15 mouse cellular contexts compared by ENCODE assay signal in genomic region chr1:33214815-33215214, GRCm38 (mm10).
DNase-seq lines count a peak whose midpoint lies in the region; ATAC-seq and TF ChIP-seq lines count a peak whose summit lies in the region.
"Had no signal": no experiment of that assay in that cellular context is flagged by ENCODE, and none has a peak within 500 bp of the region (broad histone marks: within the 10 kb centered on the region; RNA-seq: fewer than 3 reads in every experiment).

No protein-coding gene starts in this region.

- no peak overlapping the region for H3K9ac ChIP-seq in hindbrain, postnatal 0 days (replicated peaks; ENCODE audit: low read length)
- H3K9ac ChIP-seq: liver, embryonic 15.5 days had no signal

- H3K27me3 ChIP-seq in hindbrain, postnatal 0 days (ENCODE audit: insufficient read depth, low read length) = no peaks in the 10 kb centered on the region
- H3K27me3 ChIP-seq: liver, embryonic 15.5 days had no signal

- H3K4me2 ChIP-seq in hindbrain, postnatal 0 days (ENCODE audit: low read depth, low read length) = no peak overlapping the region
- H3K4me2 ChIP-seq: heart, embryonic 11.5 days; liver, embryonic 15.5 days had no signal

- H3K4me3 ChIP-seq in hindbrain, postnatal 0 days (ENCODE audit: low read length) = no peak overlapping the region
- H3K4me3 ChIP-seq: erythroblast, embryonic 14.5 days; liver, embryonic 15.5 days had no signal

- no peaks in the 10 kb centered on the region for H3K36me3 ChIP-seq in hindbrain, postnatal 0 days (ENCODE audit: insufficient read depth, low read length)
- H3K36me3 ChIP-seq: liver, embryonic 15.5 days had no signal

- H3K4me1 ChIP-seq in hindbrain, postnatal 0 days (ENCODE audit: insufficient read depth, low read length) = no peaks in the 10 kb centered on the region
- H3K4me1 ChIP-seq: liver, embryonic 15.5 days had no signal

- H3K9me3 ChIP-seq in hindbrain, postnatal 0 days (ENCODE audit: low read length) = no peaks in the 10 kb centered on the region
- H3K9me3 ChIP-seq: liver, embryonic 15.5 days had no signal

- peak overlapping the region; percentile 59 for H3K27ac ChIP-seq in hindbrain, postnatal 0 days
- H3K27ac ChIP-seq: liver, embryonic 15.5 days; macrophage had no signal

- WGBS in hindbrain, postnatal 0 days = 36% methylated on average over 5 of the region's 5 CpGs

- DNase-seq in gastrocnemius, postnatal 10 days = peak; percentile 5
- no peak for DNase-seq in gastrocnemius, postnatal 25 days
- peak; percentile 60 to 72 for DNase-seq in right cerebral cortex, postnatal 10 days (ENCODE audit: low spot score in 2 of 2)
- no peak for DNase-seq in right cerebral cortex, postnatal 36 days (ENCODE audit: low spot score in 2 of 2)
- peak; percentile 73 for DNase-seq in hindbrain, postnatal 0 days (ENCODE audit: low spot score)
- DNase-seq in urinary bladder, adult 2 months (ENCODE audit: low spot score) = no peak
- DNase-seq in urinary bladder, adult 18-20 months (ENCODE audit: low spot score in 2 of 2) = no peak
- DNase-seq: embryo, embryonic 11 days; kidney, postnatal 36 days; thymus, postnatal 14 days had no signal

- no peak for TF ChIP-seq CTCF in hindbrain, postnatal 0 days (IDR thresholded peaks at IDR 0.05; ENCODE audit: low read depth)

- ATAC-seq in hindbrain, postnatal 0 days = peak; percentile 90
- ATAC-seq in activated CD4-positive, CD25-positive, alpha-beta regulatory T cell, adult 4 months = no peak

Comparison
In these comparisons a context has a peak if more than half of its experiments do, and no peak if none do; other contexts are left out.
1. DNase-seq: peak in gastrocnemius, postnatal 10 days (single experiment), right cerebral cortex, postnatal 10 days (2 of 2) and hindbrain, postnatal 0 days (single experiment); none in gastrocnemius, postnatal 25 days (single experiment), right cerebral cortex, postnatal 36 days (0 of 2), urinary bladder, adult 2 months (single experiment) and urinary bladder, adult 18-20 months (0 of 2).